Mouse (Mus musculus): ENCODE results near the gene Dhrs11. TPM values are rescaled to one million over a fixed set of nuclear protein-coding genes. Genes with fewer than 3 reads are reported as not detected.
A peak's percentile ranks its signal among the peaks of the same experiment; 100 is the strongest.
"Not testable (repeated sequence)": the region's sequence is repeated elsewhere in the genome, so short reads cannot be mapped to it uniquely, and the experiment has no call there.

Gene Dhrs11
- total and polyA plus RNA-seq, 2 experiments from 2014 or later: 7.8 to 8.3 TPM

DNA sequence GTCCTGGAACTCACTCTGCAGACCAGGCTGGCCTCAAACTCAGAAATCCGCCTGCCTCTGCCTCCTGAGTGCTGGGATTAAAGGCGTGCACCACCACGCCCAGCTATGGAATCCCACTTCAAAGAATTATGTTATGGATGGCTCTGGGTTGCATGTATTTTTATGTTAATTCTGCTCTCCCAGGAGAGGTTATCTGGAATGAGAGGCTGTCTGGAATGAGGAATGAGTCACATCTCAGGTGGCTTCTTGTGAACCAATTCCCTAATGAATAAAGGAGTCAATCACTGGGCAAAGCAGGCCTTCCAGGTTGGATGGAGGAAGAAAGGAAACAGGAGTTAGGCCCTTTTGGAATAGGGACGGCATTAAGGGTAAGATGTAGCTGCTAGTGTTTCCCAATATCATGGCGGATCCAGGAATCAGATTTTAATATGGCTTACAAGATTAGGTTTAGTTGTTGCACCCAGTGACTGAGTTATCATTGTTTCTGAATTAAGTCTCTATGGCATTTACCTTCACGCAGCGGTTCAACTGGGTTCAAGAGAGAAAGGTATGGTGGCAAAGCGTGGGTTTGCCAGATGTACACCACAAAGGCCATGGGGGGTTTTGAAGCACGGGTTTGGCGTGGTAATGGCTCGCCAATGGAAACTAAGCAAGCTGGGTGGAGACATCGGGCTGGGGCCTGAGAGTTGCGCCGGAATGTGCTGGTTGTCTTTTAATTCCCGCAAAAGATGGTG lies 18.1 kb upstream of the Dhrs11 start:
- no peaks in the 10 kb centered on the region for H3K4me1 ChIP-seq (ENCODE audit: insufficient read depth)
- no peak overlapping the region for H3K27ac ChIP-seq (ENCODE audit: low read depth, low read length)
- peaks cover 43% of the 10 kb centered on the region for H3K36me3 ChIP-seq (ENCODE audit: insufficient read depth)
- no peak overlapping the region for H3K4me3 ChIP-seq (ENCODE audit: low read depth, low read length)
- WGBS: 96% methylated on average over 15 of the region's 15 CpGs
- H3K9ac ChIP-seq: no peak overlapping the region
- H3K4me2 ChIP-seq (ENCODE audit: low read depth): no peak overlapping the region
- H3K27me3 ChIP-seq (ENCODE audit: insufficient read depth, low read length): no peaks in the 10 kb centered on the region
- H3K9me3 ChIP-seq (ENCODE audit: low read length): no peaks in the 10 kb centered on the region
- TF ChIP-seq CTCF (IDR thresholded peaks at IDR 0.05; ENCODE audit: low read depth): no peak
- ATAC-seq: no peak
- no peak for DNase-seq

DNA sequence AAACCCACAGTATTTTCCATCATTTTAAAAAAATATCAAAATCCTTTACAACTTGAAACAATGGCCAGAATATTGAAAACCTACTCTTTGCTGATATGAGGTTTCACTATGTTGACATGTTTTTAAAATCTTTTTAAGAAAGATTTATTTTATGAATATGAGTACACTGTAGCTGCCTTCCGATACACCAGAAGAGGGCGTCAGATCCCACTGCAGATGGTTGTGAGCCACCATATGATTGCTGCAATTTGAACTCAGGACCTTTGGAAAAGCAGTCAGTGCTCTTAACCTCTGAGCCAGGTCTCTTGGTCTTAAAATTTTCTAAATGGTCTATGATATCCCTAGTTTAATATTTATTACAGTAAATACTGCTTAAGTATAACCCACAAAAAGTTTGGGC lies 10.5 kb upstream of the Dhrs11 start:
- no peak for TF ChIP-seq CTCF (IDR thresholded peaks at IDR 0.05; ENCODE audit: low read depth)
- no peaks in the 10 kb centered on the region for H3K4me1 ChIP-seq (ENCODE audit: insufficient read depth)
- no peak overlapping the region for H3K4me3 ChIP-seq (ENCODE audit: low read depth, low read length)
- WGBS: 96% methylated on average over 2 of the region's 2 CpGs
- ATAC-seq: no peak
- no peak for DNase-seq
- no peak overlapping the region for H3K4me2 ChIP-seq (ENCODE audit: low read depth)
- peaks cover 55% of the 10 kb centered on the region for H3K36me3 ChIP-seq (ENCODE audit: insufficient read depth)
- no peak overlapping the region for H3K27ac ChIP-seq (ENCODE audit: low read depth, low read length)
- H3K27me3 ChIP-seq (ENCODE audit: insufficient read depth, low read length): no peaks in the 10 kb centered on the region
- no peak overlapping the region for H3K9ac ChIP-seq
- H3K9me3 ChIP-seq (ENCODE audit: low read length): no peaks in the 10 kb centered on the region

DNA sequence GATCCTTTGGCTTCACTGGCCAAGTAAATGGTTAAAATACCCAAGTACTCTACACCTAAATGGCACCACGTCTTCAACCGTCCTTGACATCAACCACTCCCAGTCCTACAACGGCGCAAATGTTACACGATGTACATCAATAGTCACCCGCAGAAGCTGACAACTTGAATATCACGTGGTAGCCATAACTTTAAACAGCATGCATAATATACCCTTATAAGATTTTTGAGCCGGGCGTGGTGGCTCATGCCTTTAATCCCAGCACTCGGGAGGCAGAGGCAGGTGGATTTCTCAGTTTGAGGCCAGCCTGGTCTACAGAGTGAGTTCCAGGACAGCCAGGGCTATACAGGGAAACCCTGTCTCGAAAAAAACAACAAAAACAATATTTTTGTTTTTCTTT lies 701 bp upstream of the Dhrs11 start:
- WGBS: 78% methylated on average over 11 of the region's 11 CpGs
- not testable (repeated sequence) for H3K27me3 ChIP-seq (ENCODE audit: insufficient read depth, low read length); H3K9me3 ChIP-seq (ENCODE audit: low read length); H3K4me1 ChIP-seq (ENCODE audit: insufficient read depth); ATAC-seq; DNase-seq; H3K27ac ChIP-seq (ENCODE audit: low read depth, low read length)
- H3K9ac ChIP-seq: peak overlapping the region; percentile 64; the same call in 1 of the 2 replicates
- peak overlapping the region; percentile 87 for H3K4me2 ChIP-seq (ENCODE audit: low read depth)
- H3K36me3 ChIP-seq (ENCODE audit: insufficient read depth): peaks cover 26% of the 10 kb centered on the region
- peak overlapping the region; percentile 52 for H3K4me3 ChIP-seq (ENCODE audit: low read depth, low read length)

DNA sequence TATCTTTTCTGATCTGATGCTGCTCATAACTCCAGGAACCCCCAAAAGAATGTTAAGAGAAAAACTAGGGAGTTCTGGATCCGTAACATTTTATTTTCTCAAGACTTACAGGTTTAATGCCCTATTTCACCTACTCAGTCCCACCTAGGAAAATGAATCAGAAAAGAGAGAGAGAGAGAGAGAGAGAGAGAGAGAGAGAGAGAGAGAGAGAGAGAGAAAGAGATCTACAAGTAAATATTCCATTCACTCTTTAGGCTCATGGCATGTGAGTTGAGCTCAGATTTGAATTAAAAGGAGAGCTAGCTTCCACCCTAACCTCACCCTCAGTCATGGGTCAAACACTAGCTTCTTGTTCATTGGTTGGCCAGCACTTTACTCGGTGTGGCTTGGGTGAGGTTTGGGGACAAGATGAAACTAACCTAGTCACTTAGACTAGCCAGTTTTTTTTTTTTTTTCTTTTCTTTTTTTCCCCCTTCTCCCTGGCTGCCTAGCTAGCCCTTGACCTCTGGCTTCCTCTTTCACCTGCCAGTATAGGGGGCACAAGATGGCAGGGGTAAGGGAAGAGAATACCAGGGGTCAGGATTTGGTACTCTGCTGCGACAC lies 792 bp downstream of the Dhrs11 start:
- peak overlapping the region; percentile 52 for H3K4me3 ChIP-seq (ENCODE audit: low read depth, low read length)
- DNase-seq (no peak), ATAC-seq (no peak)
- H3K9ac ChIP-seq: peak overlapping the region; percentile 64; the same call in 1 of the 2 replicates
- TF ChIP-seq CTCF (IDR thresholded peaks at IDR 0.05; ENCODE audit: low read depth): no peak
- 53% methylated on average over 3 of the region's 3 CpGs for WGBS
- H3K27ac ChIP-seq (ENCODE audit: low read depth, low read length): no peak overlapping the region
- no peaks in the 10 kb centered on the region; the same call in none of the 2 replicates for H3K4me1 ChIP-seq (ENCODE audit: insufficient read depth)
- no peaks in the 10 kb centered on the region for H3K9me3 ChIP-seq (ENCODE audit: low read length)
- H3K4me2 ChIP-seq (ENCODE audit: low read depth): peak overlapping the region; percentile 87
- peaks cover 16% of the 10 kb centered on the region for H3K36me3 ChIP-seq (ENCODE audit: insufficient read depth)
- H3K27me3 ChIP-seq (ENCODE audit: insufficient read depth, low read length): no peaks in the 10 kb centered on the region

DNA sequence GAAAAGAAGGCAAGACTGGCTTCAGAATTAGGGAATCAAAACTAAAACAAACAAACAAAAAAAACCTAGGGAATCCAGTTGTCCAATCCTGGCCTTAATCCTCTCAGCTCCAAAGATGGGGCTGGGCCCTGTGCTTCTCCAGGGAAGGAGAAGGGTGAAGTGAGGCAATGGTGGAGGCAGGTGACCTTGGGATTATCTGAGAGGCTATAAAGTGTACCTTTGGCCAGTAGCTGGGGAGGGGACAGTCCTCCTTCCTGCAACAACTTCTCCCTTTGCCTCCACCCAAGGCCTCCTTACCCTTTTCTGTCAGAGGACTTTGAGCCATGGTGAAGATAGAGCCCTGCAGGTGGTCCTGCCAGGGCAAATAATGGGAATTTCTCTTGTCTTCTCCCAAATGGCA lies 1.3 kb downstream of the Dhrs11 start:
- no peaks in the 10 kb centered on the region; the same call in none of the 2 replicates for H3K4me1 ChIP-seq (ENCODE audit: insufficient read depth)
- H3K9me3 ChIP-seq (ENCODE audit: low read length): no peaks in the 10 kb centered on the region
- no peak for TF ChIP-seq CTCF (IDR thresholded peaks at IDR 0.05; ENCODE audit: low read depth)
- no peak overlapping the region for H3K27ac ChIP-seq (ENCODE audit: low read depth, low read length)
- H3K27me3 ChIP-seq (ENCODE audit: insufficient read depth, low read length): no peaks in the 10 kb centered on the region
- H3K4me3 ChIP-seq (ENCODE audit: low read depth, low read length): no peak overlapping the region
- ATAC-seq (no peak), DNase-seq (no peak)
- H3K36me3 ChIP-seq (ENCODE audit: insufficient read depth): peaks cover 11% of the 10 kb centered on the region
- H3K4me2 ChIP-seq (ENCODE audit: low read depth): no peak overlapping the region
- no peak overlapping the region for H3K9ac ChIP-seq

DNA sequence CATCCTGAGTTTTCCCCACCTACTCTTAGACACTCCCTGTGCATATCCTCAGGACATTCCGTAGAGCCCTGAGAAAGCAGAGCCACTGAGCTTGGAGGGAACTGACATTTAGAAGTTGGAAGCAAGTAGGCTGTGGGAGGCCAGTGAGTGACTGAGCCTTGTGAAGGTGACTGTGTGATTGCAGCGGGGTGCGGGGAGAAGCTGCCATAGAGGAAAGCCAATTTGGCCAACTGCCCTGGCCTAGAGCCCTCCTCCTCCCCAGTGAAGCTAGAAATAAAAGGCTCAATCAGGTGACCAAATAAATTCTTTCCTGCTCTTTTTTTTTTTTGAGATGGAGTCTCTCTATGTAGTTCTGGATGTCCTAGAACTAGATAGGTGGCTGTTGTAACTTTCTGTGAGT lies 2.6 kb downstream of the Dhrs11 start:
- no peaks in the 10 kb centered on the region for H3K27me3 ChIP-seq (ENCODE audit: insufficient read depth, low read length)
- H3K4me2 ChIP-seq (ENCODE audit: low read depth): no peak overlapping the region
- WGBS: 39% methylated on average over 3 of the region's 3 CpGs
- no peaks in the 10 kb centered on the region; the same call in none of the 2 replicates for H3K4me1 ChIP-seq (ENCODE audit: insufficient read depth)
- H3K36me3 ChIP-seq (ENCODE audit: insufficient read depth): peaks cover 3% of the 10 kb centered on the region
- no peak overlapping the region for H3K9ac ChIP-seq
- no peak for ATAC-seq
- no peak for TF ChIP-seq CTCF (IDR thresholded peaks at IDR 0.05; ENCODE audit: low read depth)
- no peak overlapping the region for H3K4me3 ChIP-seq (ENCODE audit: low read depth, low read length)
- no peak overlapping the region for H3K27ac ChIP-seq (ENCODE audit: low read depth, low read length)
- no peak for DNase-seq
- H3K9me3 ChIP-seq (ENCODE audit: low read length): no peaks in the 10 kb centered on the region

DNA sequence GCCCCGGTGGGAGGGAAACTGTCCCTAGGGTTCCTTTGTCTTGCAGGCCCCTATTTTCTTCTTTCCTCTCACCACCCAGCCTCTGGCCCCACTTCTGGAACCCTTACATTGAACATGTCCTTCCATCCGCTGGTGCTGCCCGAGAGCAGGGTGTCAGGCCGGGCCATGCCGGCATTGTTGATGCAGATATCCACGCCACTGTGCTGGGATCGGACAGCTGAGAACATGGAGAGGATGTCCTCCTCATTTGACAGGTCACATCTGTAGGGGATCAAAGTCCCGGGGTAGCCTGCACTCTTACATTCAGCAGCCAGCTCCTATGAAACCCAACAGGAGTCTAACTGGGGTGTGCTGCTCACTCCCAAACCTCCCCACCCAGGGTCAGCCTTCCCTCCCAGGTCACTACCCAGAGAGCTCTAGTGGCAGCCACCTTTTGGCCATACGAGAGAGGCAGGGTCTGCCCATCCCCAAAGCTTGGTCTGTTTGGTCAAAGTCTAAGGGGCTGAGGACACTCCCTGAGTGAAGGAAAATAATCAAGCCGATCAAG lies 3.5 kb downstream of the Dhrs11 start:
- Histone ChIP-seq H3K4me3 (ENCODE audit: low read depth, low read length) (no peak overlapping the region), H3K9me3 (ENCODE audit: low read length) (no peaks in the 10 kb centered on the region), H3K4me2 (ENCODE audit: low read depth) (no peak overlapping the region), H3K27ac (ENCODE audit: low read depth, low read length) (no peak overlapping the region), H3K4me1 (ENCODE audit: insufficient read depth) (no peaks in the 10 kb centered on the region; the same call in none of the 2 replicates), H3K36me3 (ENCODE audit: insufficient read depth) (no peaks in the 10 kb centered on the region), H3K27me3 (ENCODE audit: insufficient read depth, low read length) (no peaks in the 10 kb centered on the region), H3K9ac (no peak overlapping the region)
- ATAC-seq: no peak
- no peak for DNase-seq
- 94% methylated on average over 10 of the region's 10 CpGs for WGBS
- no peak for TF ChIP-seq CTCF (IDR thresholded peaks at IDR 0.05; ENCODE audit: low read depth)
